Mouse (Mus musculus) neural tube, embryonic 13.5 days (tissue): ENCODE data around the gene Slc38a3. TPM values are rescaled to one million over a fixed set of nuclear protein-coding genes. Genes with fewer than 3 reads are reported as not detected.

ENCODE experiments used
- ATAC-seq: fragments of 200-750 bp; cut with Nextera tagmentation; 2 replicates; pipeline ENCODE4 v1.8.0; 2017; ENCODE audit warnings: low read depth, mild to moderate bottlenecking, moderate TSS enrichment, moderate library complexity
- H3K27ac ChIP-seq: fragments of 300-500 bp; sonication (generic); replicated peaks from 2 replicates; pipeline ENCODE4 v1.5.1; 2015; ENCODE audit warnings: moderate library complexity, mild to moderate bottlenecking, inconsistent platforms
- H3K27me3 ChIP-seq: fragments of 300-500 bp; sonication (generic); 2 replicates; pipeline ENCODE4 v1.6.1; 2015; ENCODE audit warnings: mild to moderate bottlenecking, inconsistent platforms
- H3K36me3 ChIP-seq: fragments of 300-500 bp; sonication (generic); 2 replicates; pipeline ENCODE4 v1.6.1; 2015; ENCODE audit warnings: mild to moderate bottlenecking, inconsistent platforms
- H3K4me1 ChIP-seq: fragments of 300-500 bp; sonication (generic); replicated peaks from 2 replicates; pipeline ENCODE4 v1.6.1; 2015; ENCODE audit warnings: inconsistent platforms
- H3K4me2 ChIP-seq: fragments of 300-500 bp; sonication (generic); 2 replicates; pipeline ENCODE4 v1.6.1; 2015; ENCODE audit warnings: inconsistent platforms, mild to moderate bottlenecking, moderate library complexity
- H3K4me3 ChIP-seq: fragments of 300-500 bp; sonication (generic); 2 replicates; pipeline ENCODE4 v1.5.1; 2015; ENCODE audit warnings: mild to moderate bottlenecking, inconsistent platforms
- H3K9ac ChIP-seq: fragments of 300-500 bp; sonication (generic); 2 replicates; pipeline ENCODE4 v1.6.1; 2015; ENCODE audit warnings: moderate library complexity, mild to moderate bottlenecking, inconsistent platforms
- H3K9me3 ChIP-seq: fragments of 300-500 bp; sonication (generic); 2 replicates; pipeline ENCODE4 v1.6.1; 2016; ENCODE audit warnings: inconsistent platforms
- WGBS: fragments of 180-500 bp; shearing (Covaris S2); methylation state at CpG from one replicate; pipeline ENCODE4 v1.1.7; 2015; 5-methylcytosine and 5-hydroxymethylcytosine counted together
- polyA plus RNA-seq: library from polyadenylated mRNA; unstranded; fragments of >200 nt; fragmentation: Nextera tagmentation; extraction: Ambion mirVana; gene quantifications from 2 replicates; pipeline ENCODE4 v1.2.1, GENCODE M21; 2015

Gene Slc38a3
- polyA plus RNA-seq, 1 experiment from 2014 or later = 25.6 TPM

- Histone ChIP-seq H3K9ac (no peak overlapping the region), H3K27ac (peak overlapping the region; percentile 72), H3K4me2 (no peak overlapping the region), H3K27me3 (no peaks in the 10 kb centered on the region), H3K36me3 (no peaks in the 10 kb centered on the region), H3K9me3 (no peaks in the 10 kb centered on the region), H3K4me3 (no peak overlapping the region), H3K4me1 (peaks cover 58% of the 10 kb centered on the region)
- peak; percentile 63; the same call in 1 of the 2 replicates for ATAC-seq
- 66% methylated on average over 10 of the region's 10 CpGs for WGBS
Observed at GRCm38 (mm10) chr9:107659551-107659950, 9.8 kb downstream of the Slc38a3 start.

DNA sequence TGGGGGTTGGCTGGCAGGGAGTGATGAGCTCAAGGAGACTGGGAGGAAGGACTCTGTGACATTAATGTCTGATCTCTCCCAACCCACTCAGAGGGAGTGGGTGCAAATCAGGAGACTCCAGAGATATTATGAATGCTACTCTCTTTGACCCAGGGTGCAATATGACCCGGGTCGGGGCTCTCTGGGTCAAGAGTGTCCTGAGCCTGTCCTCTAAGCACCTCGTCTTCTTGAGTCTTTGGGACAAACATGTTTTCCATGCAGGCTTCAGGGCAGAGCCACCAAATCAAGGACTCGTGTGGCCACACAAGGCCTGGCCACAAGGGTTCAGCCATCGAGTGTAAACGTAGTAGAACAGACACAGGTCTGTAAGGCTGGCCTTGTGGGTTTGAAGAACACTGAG, 11.2 kb downstream of the Slc38a3 start:
- no peak for ATAC-seq
- Histone ChIP-seq H3K9me3 (no peaks in the 10 kb centered on the region), H3K4me3 (no peak overlapping the region), H3K27ac (no peak overlapping the region), H3K4me2 (no peak overlapping the region), H3K4me1 (peaks cover 47% of the 10 kb centered on the region), H3K27me3 (no peaks in the 10 kb centered on the region), H3K36me3 (no peaks in the 10 kb centered on the region), H3K9ac (no peak overlapping the region)
- 84% methylated on average over 6 of the region's 6 CpGs for WGBS

GRCm38 (mm10) chr9:107657144-107657543, 12.2 kb downstream of the Slc38a3 start:
- ATAC-seq = no peak
- no peak overlapping the region for H3K4me2 ChIP-seq
- H3K27ac ChIP-seq = no peak overlapping the region
- H3K36me3 ChIP-seq = no peaks in the 10 kb centered on the region
- no peaks in the 10 kb centered on the region for H3K9me3 ChIP-seq
- no peak overlapping the region for H3K4me3 ChIP-seq
- peaks cover 37% of the 10 kb centered on the region for H3K4me1 ChIP-seq
- 87% methylated on average over 5 of the region's 5 CpGs for whole genome bisulfite sequencing
- H3K9ac ChIP-seq = no peak overlapping the region
- H3K27me3 ChIP-seq = no peaks in the 10 kb centered on the region

DNA sequence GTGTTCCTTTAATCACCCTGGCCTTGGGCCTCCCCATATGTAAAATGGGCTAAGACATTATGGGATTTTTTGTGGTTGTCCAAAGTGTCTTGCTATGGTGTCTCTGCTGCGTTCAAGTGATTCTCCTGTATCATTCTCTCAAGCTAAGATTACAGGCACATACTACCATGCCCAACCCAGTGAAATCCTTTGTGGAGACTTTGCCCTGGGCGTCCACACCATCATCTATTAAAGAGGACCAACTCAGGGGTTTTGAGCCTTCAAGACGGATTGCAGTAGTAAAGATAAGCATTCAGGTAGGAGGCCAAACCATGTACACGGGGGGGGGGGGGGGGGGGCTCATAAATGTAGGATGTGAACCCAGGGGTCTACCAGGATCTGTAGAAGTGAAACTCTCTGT, 14.7 kb downstream of the Slc38a3 start:
- H3K36me3 ChIP-seq = no peaks in the 10 kb centered on the region
- H3K4me1 ChIP-seq = peaks cover 44% of the 10 kb centered on the region
- ATAC-seq = no peak
- WGBS = 74% methylated on average over 4 of the region's 4 CpGs
- H3K9ac ChIP-seq = no peak overlapping the region
- H3K27me3 ChIP-seq = no peaks in the 10 kb centered on the region
- no peak overlapping the region for H3K4me2 ChIP-seq
- H3K4me3 ChIP-seq = no peak overlapping the region
- H3K27ac ChIP-seq = no peak overlapping the region
- no peaks in the 10 kb centered on the region for H3K9me3 ChIP-seq

- no peaks in the 10 kb centered on the region for H3K36me3 ChIP-seq
- no peaks in the 10 kb centered on the region for H3K9me3 ChIP-seq
- H3K27me3 ChIP-seq = no peaks in the 10 kb centered on the region
- peaks cover 36% of the 10 kb centered on the region for H3K4me1 ChIP-seq
- no peak overlapping the region for H3K27ac ChIP-seq
- H3K4me3 ChIP-seq = no peak overlapping the region
- WGBS = 86% methylated on average over 2 of the region's 2 CpGs
- H3K4me2 ChIP-seq = no peak overlapping the region
- ATAC-seq = no peak
- H3K9ac ChIP-seq = no peak overlapping the region
Observed at GRCm38 (mm10) chr9:107653474-107653873, 15.9 kb downstream of the Slc38a3 start.

DNA sequence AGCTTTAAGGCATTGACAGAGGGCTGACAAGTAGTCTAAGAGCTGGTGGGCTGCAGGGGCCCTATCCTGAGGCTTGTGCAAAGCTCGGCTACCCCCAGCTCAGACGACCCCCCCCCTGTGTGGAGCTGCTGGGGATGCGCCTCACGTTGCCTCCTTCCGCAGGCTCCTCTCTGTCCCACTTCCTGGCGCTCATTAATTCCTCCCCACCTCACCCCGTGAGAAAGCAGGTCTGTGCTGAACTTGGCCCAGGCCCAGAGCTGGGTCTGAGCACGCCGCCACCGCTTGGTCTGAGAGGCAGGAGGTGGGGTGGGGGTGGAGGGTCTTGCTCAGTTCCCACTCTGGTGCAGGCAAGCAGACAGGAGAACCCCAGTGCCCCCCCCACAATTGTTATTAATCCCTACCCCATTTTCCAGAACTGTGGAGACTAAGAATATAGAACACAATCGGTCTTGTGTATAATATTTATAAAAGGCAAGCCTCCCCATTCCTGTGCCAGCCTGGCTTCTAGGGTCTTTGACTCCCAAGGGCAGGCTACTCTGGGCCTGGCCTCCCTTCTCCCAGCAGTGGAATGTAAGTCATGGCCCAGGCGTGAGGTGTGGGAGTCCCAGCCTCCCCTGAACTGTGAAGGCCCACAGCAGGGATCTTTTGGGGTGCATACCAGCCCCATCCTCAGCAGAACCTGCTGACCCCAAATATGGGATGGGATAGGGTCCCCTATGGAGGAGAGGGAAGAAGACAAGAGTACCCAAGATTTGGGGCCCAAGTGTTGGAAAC, 18.4 kb downstream of the Slc38a3 start:
- 31% methylated on average over 12 of the region's 12 CpGs for WGBS
- peak overlapping the region; percentile 68 for H3K27ac ChIP-seq
- peak; percentile 76 for ATAC-seq
- peaks cover 27% of the 10 kb centered on the region for H3K4me1 ChIP-seq
- H3K36me3 ChIP-seq = no peaks in the 10 kb centered on the region
- no peaks in the 10 kb centered on the region for H3K9me3 ChIP-seq
- no peak overlapping the region for H3K4me3 ChIP-seq
- H3K4me2 ChIP-seq = no peak overlapping the region
- no peak overlapping the region; the same call in 1 of the 2 replicates for H3K9ac ChIP-seq
- H3K27me3 ChIP-seq = no peaks in the 10 kb centered on the region

DNA sequence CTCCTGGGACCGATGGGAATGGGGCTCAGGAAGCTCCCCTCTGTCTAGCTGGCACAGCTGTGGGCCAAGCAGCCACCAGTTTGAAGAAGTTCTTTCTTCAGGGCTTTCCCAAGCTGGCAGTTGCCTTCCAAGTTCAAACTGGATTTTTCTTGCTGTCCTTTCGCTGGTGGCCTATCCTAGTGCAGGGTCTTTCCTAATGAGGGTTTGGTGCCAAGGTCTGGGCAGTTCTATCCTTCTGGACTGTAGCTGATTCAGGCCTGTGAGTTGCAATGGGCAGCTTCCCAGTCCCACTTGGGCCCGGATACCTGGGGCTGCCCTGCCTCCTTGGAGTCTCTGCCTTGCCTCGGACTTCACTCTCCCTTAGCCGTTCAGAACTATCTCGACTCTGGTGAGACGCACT, 19.1 kb downstream of the Slc38a3 start:
- Histone ChIP-seq H3K4me1 (peaks cover 30% of the 10 kb centered on the region), H3K27me3 (no peaks in the 10 kb centered on the region), H3K9me3 (no peaks in the 10 kb centered on the region), H3K27ac (peak overlapping the region; percentile 68), H3K4me3 (no peak overlapping the region), H3K9ac (no peak overlapping the region), H3K4me2 (no peak overlapping the region), H3K36me3 (no peaks in the 10 kb centered on the region)
- 65% methylated on average over 7 of the region's 7 CpGs for WGBS
- ATAC-seq = no peak

- 80% methylated on average over 3 of the region's 3 CpGs for WGBS
- H3K4me1 ChIP-seq = peaks cover 41% of the 10 kb centered on the region
Observed at GRCm38 (mm10) chr9:107648767-107649166, 20.6 kb downstream of the Slc38a3 start.

DNA sequence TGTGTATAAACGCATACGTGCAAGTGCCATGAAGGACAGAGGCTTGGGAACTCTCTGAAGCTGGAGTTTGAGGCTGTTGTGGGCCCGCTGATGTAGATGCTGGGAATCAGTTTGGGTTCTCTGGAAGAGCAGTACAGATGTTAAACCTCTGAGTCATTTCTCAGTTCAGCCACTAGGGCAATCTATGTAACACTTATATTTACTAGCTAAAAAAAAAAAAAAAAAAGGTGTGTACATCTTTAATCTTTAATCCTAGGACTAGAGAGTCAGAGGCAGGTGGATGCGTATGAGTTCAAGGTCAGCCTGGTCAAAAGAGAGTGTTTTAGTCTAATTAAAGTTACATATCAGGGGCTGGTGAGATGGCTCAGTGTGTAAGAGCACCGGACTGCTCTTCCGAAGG, 22.4 kb downstream of the Slc38a3 start:
- H3K9me3 ChIP-seq = no peaks in the 10 kb centered on the region
- no peaks in the 10 kb centered on the region for H3K36me3 ChIP-seq
- H3K4me3 ChIP-seq = no peak overlapping the region
- peaks cover 40% of the 10 kb centered on the region for H3K4me1 ChIP-seq
- no peak for ATAC-seq
- H3K27ac ChIP-seq = no peak overlapping the region
- H3K9ac ChIP-seq = 0 out of 2 replicates have a peak overlapping the region, but pooled peaks have one; percentile 8
- H3K4me2 ChIP-seq = no peak overlapping the region
- no peaks in the 10 kb centered on the region for H3K27me3 ChIP-seq
- 84% methylated on average over 6 of the region's 6 CpGs for WGBS

More at GRCm38 (mm10) chr9:107648767-107649166, 20.6 kb downstream of the Slc38a3 start:
- H3K4me3 ChIP-seq = no peak overlapping the region
- H3K4me2 ChIP-seq = no peak overlapping the region
- H3K9ac ChIP-seq = no peak overlapping the region
- H3K27me3 ChIP-seq = no peaks in the 10 kb centered on the region
- no peaks in the 10 kb centered on the region for H3K9me3 ChIP-seq
- no peak overlapping the region for H3K27ac ChIP-seq
- H3K36me3 ChIP-seq = no peaks in the 10 kb centered on the region
- ATAC-seq = no peak

DNA sequence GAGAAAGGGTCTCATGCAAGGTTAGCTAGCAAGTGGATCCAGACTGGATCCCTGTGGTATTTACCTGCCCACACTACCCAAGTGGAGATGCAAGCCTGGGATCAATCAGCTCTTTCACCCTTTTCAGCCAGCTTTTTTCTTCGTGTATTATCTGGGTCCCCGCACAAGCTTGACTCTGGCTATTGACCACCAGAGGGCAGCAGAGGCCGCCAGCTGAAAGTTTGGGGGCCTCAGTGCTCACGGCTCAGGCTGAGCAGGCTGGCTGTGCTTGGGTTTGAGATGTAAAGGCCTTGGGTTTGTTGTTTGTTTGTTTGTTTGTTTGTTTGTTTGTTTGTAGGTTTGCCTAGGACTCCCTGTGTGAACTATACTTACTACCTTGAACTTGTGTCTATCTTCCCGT, 23.8 kb downstream of the Slc38a3 start:
- Histone ChIP-seq H3K4me3 (no peak overlapping the region), H3K9ac (peak overlapping the region; percentile 59; the same call in 1 of the 2 replicates), H3K27ac (no peak overlapping the region), H3K4me1 (peaks cover 26% of the 10 kb centered on the region), H3K27me3 (no peaks in the 10 kb centered on the region), H3K4me2 (no peak overlapping the region), H3K36me3 (no peaks in the 10 kb centered on the region), H3K9me3 (no peaks in the 10 kb centered on the region)
- peak; percentile 73 for ATAC-seq
- 12% methylated on average over 5 of the region's 5 CpGs for WGBS

DNA sequence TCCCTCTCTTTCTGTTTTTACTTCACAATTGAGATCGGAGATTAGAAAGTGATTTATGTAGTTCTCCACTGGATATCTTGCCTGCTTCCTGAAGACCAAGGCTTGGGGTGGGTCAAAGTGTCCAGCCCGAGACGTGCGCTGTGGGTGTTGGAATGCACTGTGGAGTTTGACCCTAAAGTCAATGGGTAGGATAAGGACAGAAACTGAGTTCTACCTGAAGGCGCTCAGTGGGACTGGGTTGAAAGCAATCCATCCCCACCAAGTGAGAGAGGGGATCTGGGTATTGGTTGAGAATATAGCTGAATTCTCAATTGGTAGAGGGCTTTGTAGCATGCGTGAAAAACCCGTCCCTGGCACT, 24.2 kb downstream of the Slc38a3 start:
- H3K27ac ChIP-seq = no peak overlapping the region
- H3K9ac ChIP-seq = peak overlapping the region; percentile 59
- H3K36me3 ChIP-seq = no peaks in the 10 kb centered on the region
- H3K4me1 ChIP-seq = peaks cover 21% of the 10 kb centered on the region
- no peaks in the 10 kb centered on the region for H3K27me3 ChIP-seq
- peak; percentile 2; the same call in 1 of the 2 replicates for ATAC-seq
- peak overlapping the region; percentile 67 for H3K4me2 ChIP-seq
- H3K4me3 ChIP-seq = peak overlapping the region; percentile 37
- WGBS = 50% methylated on average over 7 of the region's 7 CpGs
- no peaks in the 10 kb centered on the region for H3K9me3 ChIP-seq

GRCm38 (mm10) chr9:107644495-107645152, 24.7 kb downstream of the Slc38a3 start:
- H3K9ac ChIP-seq = peak overlapping the region; percentile 72
- no peaks in the 10 kb centered on the region for H3K27me3 ChIP-seq
- peak overlapping the region; percentile 67 for H3K4me2 ChIP-seq
- WGBS = 6% methylated on average over 35 of the region's 35 CpGs
- no peaks in the 10 kb centered on the region for H3K9me3 ChIP-seq
- peak overlapping the region; percentile 37 for H3K4me3 ChIP-seq
- no peaks in the 10 kb centered on the region for H3K36me3 ChIP-seq
- ATAC-seq = peak; percentile 74
- H3K4me1 ChIP-seq = peaks cover 16% of the 10 kb centered on the region
- peak overlapping the region; percentile 74 for H3K27ac ChIP-seq
